Mouse (Mus musculus) A20 (cell line): ENCODE measurements at regions not wholly inside any gene's neighbourhood (a gene's known extent, or its start where the extent isn't known, plus 50 kb on each side); places are given as distances from the start of the nearest gene placed in this dataset.

Source experiments
- DNase-seq: peaks from one replicate; pipeline ENCODE4 v3.0.0-alpha.2; 2011; ENCODE audit warnings: low read depth, low spot score

DNA sequence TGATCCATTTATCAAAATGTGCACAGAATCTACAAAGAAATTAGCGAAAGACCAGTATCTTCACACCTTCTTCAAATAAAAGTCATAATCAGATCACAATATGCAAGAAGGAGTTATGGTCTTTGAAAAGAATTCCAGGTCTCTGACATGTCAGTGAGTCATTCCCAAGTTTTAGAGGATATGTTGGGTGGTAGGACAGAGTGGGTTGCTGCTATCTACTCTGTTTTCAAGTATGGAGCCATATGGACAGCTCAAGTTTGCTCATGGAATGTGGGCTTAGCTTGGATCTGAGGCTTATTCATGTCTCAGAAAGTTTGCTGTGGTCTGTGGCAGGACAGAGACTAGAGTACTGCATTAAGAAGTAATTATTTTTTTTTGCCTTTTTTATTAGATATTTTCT lies 657.0 kb downstream of the Inhba start:
- no peak for DNase-seq

DNA sequence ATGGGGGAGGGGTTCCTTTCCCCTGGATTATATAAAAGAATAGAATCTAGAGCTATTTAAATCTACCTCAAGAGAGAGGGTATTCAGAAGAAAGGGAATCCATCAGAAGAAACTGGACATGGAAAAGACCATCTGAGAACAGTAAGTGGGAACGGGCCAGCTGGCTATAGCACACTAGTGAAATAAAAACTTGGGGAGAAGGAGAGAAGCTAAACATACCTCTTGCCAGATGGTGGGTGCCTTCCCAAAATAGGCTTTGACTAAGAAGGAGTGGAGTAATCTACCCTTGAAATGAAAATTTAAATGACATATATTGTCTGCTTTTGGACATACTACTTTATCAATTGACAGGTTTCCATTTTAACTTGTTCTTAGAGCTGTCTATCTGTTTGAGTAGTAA lies 657.6 kb downstream of the Inhba start:
- DNase-seq: no peak

DNA sequence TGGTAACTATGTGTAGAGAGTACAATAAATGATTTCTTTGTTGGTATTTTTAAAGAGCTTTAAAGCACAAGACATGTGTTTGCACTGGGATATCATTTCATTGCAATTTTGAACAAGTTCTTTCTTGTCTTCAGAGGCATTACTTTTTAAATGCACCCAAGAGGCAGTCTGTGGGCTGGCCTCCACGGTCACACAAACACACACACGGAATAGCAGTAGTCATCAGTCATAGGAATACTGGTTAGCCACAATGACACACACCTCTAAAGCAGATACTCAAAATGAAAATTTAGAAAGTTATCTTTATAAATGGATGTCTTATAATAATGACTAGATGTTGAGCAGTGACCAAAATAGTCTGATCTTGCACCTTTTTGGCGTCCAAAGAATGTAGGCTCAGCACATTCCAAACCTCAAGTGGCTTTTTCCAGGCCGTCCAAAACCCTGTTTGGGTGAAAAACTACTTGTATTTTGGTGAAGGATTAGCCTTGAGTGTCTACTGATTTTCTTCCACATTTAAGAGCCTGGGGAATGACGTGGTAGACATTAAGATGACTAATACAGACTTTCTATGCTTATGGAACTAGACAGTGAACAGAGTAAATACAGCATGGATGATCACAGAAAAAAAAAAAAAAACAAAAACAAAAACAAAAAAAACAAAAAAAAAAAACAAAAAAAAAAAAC lies 658.5 kb downstream of the Inhba start:
- no peak for DNase-seq

DNA sequence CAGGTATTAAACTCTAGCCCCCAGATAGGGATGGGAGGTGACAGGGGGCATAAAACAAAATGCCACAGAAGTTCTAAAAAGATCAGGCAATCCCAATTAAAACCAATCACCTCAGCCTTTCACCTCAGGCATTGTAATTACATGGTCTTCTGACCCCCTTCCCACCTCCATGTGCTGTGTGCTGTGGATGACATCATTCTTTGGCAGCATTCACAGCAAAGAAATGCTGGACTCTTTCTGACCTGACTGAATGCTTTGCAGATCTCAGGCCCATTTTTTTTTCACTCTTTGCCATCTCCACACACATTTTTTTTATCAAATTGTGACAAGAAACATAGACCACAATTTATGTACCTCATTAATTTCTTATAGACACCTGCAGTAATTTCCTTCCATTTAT lies 659.1 kb downstream of the Inhba start:
- DNase-seq: no peak

DNA sequence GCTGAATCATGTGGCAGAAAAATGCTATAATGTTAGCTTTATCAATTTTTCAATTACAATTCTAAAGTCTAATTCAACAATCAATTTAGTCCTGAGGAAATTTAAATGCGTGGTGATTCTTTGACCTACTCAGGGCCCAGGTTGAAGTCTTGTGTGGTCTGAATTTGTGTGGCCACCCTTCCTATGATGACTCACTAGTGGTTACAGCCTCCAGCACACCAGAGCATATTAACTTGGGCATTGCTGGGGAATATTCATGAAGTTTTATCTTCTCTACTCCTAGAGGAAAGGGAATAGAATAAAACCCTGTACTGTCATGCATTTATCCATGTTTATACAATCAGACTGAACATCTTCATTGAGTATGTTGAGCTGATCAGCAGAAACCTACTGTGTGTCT lies 665.2 kb downstream of the Inhba start:
- DNase-seq: no peak

DNA sequence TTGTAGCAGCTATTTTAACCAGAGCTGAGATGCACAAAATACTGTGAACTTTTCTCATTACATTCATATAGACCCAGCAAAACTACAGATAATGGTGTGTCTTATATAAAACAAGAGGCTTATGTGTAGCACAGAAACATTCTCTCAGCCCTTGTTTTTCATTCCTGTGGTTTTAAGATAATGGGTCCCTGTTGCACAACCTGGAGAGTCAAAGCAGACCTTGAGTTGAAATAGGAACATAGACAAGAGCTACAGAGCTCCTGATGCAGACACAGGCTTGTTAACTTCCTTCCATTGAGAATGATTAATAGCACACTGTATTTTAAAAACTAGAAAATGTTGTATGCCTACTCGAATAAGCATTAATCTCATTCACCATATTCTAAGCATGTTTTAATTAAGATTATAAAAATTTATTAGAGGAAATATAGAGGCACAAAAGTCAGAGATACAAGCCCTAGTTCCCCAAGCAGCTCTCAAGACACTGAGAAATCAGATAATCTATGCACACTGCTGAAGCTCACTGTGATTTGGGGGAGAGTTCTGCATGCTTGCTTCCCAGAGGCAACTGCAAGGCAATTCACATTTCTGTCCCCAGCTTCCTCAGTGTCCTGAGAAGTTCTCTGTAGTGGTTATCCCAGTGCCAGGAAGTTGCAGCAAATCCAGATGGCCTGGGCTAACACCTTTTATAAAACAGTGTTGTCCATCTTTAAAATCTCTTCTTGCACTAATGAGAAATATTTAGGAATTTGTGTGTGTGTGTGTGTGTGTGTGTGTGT lies 666.8 kb downstream of the Inhba start:
- no peak for DNase-seq

DNA sequence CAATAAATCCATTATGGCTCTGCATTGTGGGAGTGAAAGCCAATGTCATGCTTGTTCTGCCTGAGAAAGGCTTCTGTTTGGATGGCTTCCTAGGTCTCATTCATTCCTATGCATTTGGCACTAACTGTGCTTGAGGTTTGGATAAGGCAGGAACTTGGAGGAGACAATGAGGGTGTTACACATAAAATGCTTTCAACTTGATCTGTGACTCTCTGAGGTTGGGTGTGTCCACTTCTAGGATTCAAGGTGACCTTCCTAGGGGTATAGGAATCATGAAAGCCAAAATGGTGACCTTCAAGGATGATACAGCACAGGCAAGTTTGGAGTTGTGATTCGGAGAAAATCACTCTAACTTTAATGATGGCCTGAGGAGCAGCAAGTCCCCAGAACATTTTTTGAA lies 682.5 kb downstream of the Inhba start:
- no peak for DNase-seq

DNA sequence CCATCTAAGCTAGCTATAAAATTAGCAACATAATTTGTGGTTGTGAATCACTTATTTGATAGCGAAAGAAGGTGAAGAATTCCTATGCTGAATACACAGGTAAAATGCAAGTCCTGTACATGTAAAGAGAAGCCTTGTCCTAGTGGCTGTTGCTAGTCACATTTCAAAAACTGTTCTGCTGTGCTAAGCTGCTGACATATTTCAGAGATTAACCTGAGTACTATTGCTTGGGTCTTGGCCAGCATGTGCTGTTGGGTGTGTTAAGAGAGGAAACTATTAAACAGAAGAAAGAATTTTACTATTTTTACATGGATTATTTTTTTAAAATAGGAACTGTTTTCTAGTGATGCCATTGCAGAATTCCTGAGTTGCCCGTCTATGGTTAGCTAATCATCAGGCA lies 689.3 kb downstream of the Inhba start:
- no peak for DNase-seq

DNA sequence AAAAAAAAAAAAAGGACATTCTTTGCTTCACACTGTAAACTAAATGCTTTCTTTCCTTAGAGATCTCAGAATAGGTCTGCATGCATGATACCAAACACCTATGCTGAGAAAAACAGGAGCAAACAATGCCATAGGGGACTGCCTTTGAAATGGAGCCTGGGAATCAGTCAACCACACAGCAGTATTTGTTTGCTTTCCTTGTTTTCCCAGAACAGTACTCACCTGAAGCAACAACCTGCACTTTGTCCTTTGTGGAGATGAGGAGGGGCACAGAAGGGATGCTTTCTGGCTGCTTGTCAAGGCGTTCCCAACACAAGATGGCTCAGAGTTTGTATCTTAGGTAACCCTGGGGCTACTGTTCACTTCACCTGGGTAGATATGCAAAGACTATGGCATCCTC lies 690.5 kb downstream of the Inhba start:
- DNase-seq: no peak

DNA sequence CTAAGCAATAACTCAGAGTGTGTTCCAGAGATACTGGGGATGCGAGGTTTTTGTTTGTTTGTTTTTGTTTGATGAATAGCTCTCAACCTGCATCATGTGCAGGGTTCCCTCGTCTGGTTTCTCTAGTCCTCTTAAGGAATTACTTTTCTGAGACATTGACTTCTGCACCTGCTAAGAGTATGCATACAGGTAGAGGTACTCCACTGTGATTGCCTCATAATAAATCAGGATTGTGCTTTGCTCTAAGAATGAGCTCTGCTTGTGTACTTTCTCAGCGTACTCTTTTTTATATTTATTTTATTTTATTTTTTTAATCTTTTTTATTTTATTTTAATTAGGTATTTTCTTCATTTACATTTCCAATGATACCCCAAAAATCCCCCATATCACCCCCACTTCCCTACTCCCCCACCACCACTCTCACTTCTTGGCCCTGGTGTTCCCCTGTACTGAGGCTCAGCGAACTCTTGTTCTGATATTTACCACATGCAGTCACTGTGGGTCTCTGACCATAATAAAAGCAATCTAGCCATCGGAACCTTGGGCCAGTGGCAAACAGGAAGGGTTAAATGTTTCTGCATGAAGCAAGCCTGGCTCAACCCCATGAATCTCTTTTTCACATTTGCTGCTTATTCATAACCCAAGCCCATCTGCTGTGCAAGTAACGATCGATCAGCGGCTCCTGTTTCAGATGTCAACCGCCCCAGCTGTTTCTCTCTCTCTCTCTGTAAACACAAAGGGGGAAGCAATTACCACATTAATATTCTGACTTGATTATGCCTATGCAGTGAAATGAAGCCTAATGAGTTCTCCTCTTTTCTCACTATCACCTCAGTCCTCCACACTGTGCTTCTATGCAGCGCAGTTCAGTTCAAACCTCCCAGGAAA lies 693.8 kb downstream of the Inhba start:
- DNase-seq: no peak

DNA sequence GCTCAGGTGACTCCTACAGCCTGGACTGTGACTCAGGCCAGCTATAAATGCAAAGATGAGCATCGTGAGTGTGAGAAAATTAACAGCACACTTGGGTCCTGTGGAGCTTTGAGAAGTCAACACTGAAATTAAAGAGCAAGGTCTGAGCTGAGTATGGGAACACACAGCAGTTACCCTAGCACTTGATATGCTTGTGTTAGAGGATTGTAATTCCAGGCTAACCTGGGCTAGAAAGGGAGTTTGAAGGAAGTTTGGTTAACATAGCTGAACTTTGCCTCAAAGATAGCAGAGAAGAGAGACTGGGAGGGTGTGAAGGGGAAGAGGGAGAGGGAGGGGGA lies 694.4 kb downstream of the Inhba start:
- no peak for DNase-seq

DNA sequence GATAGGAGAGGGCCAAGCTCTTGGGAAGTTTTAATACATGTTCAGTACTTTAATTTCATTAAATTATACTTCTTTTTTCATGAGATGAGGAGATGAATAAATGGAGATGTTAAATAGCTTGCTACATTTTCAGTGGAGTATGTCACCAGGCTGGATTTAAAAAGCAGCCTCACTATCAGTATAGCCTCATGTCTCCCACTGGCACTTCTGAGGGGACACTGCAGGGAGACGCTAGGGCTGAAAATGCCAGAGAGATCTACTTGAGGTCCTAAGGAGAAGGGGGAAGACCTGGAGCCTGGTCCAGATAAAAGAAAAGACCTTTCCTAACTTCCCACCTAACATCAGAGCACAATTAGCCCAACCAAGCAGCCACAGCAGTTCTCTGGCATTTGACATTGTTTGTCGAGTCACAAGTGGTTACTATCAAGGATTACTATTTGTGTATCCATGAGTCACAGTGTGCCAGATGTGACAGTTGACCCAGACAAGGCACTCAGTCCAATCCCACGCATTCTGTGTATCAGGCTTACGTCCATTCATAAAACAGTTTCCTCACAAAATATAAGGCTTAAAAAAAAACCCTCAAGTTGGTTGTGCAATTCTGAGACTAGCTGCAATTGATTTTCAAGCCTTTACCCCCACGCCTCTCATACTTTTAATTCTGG lies 703.8 kb downstream of the Inhba start:
- no peak for DNase-seq

DNA sequence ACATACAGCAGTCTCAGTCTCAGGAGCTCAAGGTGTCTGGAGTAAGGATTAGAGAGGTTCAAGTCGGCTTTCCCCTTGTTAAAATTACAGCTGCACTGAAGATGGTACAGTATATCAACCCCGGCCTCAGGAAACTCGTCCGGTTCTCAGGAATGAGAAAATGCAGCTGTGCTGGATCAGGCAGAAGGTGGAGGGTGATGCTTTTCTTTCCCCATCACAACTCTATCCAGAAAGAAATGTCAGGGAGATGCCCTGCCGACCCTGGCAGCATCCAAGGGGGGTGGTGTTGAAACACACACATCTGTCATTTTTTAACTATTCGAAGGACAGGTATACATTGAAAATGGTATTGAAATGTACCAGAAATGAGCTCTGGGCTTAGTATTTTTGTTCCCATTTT lies 704.7 kb downstream of the Inhba start:
- no peak for DNase-seq

DNA sequence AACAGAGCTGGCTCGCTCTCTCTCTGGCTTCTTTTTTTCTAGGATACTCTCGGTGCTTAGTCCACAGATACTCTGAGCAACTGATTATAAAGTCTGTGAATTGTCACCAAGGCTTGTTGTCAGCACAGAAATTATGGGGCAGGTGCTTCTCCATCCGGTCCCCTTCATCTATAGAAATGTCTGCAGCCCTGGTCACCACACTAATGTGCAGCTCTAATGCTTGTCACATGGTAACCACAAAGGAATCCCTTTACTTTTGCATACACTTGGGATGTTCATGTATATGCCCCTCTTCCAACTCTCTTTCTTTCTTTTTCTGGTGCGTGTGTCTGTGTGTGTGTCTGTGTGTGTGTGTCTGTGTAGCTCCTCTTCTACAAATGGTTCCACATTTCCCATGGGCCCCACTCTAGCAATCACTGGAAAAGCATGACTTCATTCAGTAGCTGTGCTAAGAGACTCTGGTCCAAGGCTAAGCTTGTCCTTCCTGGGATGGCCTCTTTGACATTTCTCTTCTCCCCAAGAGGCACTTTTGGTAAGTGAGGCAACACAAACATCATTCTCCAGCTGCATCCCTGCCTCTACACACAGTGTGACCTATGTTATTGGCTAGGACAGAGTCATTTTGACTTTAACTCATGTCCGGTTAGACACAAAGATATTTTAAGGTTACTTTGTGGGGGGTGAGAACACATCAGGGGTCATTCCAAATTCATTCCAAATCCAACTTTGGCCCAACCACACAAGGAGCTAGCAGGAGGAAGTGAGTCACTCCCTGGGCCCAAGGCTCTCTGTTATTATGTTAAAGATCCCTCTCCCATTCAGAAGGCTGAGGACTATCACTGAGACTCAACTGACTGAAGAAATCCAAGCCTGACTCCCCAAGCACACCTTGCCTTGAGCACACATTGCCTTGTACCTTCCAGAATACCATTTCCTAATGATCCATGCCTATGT lies 705.4 kb downstream of the Inhba start:
- DNase-seq: no peak

DNA sequence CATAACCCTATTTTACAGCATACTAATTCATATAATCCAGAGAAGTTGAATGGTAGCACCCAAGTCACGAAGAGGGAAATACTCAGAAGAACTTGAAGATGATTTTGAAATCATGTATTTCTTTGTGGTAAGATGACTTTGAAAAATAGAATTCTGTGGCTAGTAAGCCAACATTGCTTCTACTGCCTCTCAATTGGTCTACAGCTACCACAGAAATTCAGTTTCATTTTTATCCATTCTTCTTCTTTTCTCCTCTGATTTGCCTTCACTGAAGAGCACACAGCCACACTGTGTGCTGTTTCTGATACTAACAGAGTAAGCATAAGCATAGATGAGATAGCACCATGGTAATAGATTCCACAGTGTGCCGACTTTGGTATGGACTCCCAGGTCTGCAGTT lies 708.4 kb downstream of the Inhba start:
- DNase-seq: no peak

DNA sequence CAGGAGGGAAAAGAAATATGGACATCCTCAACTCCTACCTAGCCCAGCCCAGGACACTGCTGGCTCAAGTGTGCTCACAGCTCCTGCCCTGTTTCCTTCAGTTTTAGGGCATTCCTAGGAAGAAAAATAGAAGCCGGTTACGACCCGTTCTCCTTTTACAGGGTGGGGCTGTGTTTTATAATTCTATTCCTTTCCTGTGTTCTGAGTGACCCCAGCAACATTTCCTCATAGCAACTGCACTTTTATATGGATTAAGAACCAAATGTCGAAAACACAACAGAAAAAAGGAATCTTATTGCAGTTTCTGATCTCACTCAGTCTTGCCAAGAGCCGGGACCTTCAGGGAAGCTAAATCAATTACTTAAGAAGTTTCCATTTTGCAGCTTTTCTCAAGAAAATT lies 713.7 kb downstream of the Inhba start:
- DNase-seq: no peak

DNA sequence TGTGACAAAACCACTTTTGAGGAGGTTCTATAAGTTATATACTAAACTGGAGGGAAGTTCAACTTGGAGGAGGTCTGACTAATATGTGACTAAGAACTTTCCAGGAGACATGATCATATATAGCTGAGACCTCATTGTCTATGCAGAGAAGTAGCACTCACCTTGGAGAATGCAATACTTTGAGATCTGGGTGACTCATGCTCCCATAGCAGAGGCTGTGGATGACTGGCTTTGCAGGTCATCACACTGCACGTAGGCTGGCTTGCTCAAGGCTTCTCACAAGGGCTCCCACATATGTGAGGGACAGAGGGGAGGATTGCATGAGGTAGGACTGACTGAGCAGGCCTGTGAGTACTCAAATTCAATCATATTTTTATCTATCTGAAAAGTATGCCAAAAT lies 726.7 kb downstream of the Inhba start:
- DNase-seq: no peak

DNA sequence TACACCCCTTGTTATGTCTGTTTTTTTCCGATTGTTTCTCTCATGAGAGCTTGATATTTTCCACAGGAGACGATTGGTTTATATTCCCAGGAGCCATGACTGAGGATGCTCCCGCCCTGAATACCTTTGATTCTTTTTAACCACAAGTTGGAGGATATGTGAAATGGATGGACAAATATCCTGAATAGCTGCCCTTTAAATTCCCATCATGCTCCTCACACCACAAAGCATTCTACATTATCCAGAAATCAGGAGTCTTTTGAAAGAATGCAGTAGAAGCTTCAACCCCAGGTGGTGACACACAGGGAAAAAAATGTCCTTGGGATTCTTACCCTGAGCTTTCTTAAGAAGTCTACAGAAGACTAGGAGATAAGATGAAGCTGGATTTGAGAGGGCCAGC lies 727.9 kb downstream of the Inhba start:
- no peak for DNase-seq

DNA sequence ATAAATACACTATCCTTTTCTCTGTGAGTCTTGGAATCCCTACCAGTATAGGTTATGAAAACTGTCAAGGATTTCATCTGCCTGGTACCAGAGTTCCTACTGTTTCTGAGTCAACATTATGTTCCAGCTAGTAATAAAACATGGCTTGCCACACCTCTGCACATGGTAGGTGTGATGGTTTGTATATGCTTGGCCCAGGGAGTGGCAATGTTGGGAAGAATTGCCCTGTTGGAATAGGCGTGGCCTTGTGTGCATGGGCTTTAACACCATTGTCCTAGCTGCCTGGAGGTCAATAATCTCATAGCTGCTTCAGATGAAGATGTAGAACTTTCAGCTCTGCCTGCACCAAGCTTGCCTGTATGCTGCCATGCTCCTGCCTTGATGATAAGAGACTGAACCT lies 732.6 kb downstream of the Inhba start:
- no peak for DNase-seq

DNA sequence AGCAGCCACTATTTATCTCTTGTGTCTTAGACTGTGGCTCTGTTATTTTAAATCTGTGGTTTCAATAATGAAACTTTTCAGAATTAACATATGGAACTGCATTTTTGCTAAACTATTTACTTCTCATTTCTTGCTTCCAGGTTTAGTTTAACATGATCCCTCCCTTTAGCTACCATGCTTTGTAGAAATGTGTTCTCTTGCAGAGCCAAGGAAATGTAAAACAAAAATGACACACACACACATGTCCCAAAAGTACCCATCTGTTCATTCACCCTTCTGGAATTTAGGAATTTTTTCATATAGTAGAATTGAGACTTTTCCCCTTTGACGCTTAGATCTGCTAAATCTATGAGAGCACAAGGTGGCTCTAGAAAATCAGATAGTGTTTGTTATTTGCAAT lies 734.0 kb downstream of the Inhba start:
- no peak for DNase-seq

DNA sequence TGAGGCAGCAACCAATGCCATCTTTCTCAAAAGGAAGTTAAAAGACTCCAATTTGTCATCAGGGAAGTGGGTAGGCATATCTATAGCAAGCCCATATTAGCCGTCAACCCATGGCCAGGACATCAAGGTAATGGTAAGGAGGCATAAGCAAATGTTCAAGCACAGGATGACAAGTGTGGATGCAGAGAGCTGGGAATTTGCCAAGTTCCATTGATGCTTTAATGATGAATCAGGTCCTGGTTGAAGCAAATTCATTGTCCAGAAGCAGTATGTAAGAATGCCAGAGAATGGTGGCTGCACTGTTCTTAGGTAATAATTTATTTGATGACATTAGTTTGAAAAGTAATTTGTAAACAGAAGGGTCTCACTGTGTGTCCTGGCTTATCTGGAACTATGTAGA lies 734.8 kb downstream of the Inhba start:
- DNase-seq: no peak
